In genomic region chrX:161961176-161961575, GRCm38 (mm10) we compare ENCODE assay signal across 9 mouse cellular contexts.
DNase-seq lines count a peak whose midpoint lies in the region; ATAC-seq lines count a peak whose summit lies in the region.
"Had no signal": no experiment of that assay in that cellular context is flagged by ENCODE, and none has a peak within 500 bp of the region (broad histone marks: within the 10 kb centered on the region; RNA-seq: fewer than 3 reads in every experiment).

No protein-coding gene starts in this region.

- no peak overlapping the region for H3K4me2 ChIP-seq in kidney, embryonic 14.5 days (replicated peaks; ENCODE audit: low read depth, low read length)
- no peak overlapping the region for H3K4me2 ChIP-seq in midbrain, embryonic 13.5 days (replicated peaks)
- H3K4me2 ChIP-seq: liver, embryonic 15.5 days had no signal

- H3K27ac ChIP-seq in heart, embryonic 10.5 days: no peak overlapping the region
- no peak overlapping the region for H3K27ac ChIP-seq in kidney, embryonic 14.5 days (ENCODE audit: low read depth, low read length)
- H3K27ac ChIP-seq in midbrain, embryonic 13.5 days: no peak overlapping the region
- H3K27ac ChIP-seq: liver, embryonic 15.5 days had no signal

- H3K4me3 ChIP-seq in heart, embryonic 10.5 days: no peak overlapping the region
- no peak overlapping the region for H3K4me3 ChIP-seq in kidney, embryonic 14.5 days (ENCODE audit: low read length)
- no peak overlapping the region for H3K4me3 ChIP-seq in midbrain, embryonic 13.5 days (replicated peaks)
- H3K4me3 ChIP-seq: liver, embryonic 15.5 days had no signal

- peak; percentile 67 to 69 for DNase-seq in heart, adult 18-20 months
- DNase-seq in heart, embryonic 10.5 days (ENCODE audit: low spot score): no peak
- DNase-seq in adipocyte (ENCODE audit: low spot score): peak; percentile 12
- peak; percentile 23 for DNase-seq in fat pad, adult 2 months (ENCODE audit: extremely low read depth, low read depth, low spot score)
- peak; percentile 31 for DNase-seq in skeletal muscle tissue, adult 2 months (ENCODE audit: low read depth, low spot score)
- no peak for DNase-seq in embryo, embryonic 10 days (ENCODE audit: low spot score)

- no peaks in the 10 kb centered on the region for H3K36me3 ChIP-seq in heart, embryonic 10.5 days
- H3K36me3 ChIP-seq in kidney, embryonic 14.5 days (ENCODE audit: control insufficient read depth, insufficient read depth, low read length): no peaks in the 10 kb centered on the region
- H3K36me3 ChIP-seq in midbrain, embryonic 13.5 days: no peaks in the 10 kb centered on the region
- H3K36me3 ChIP-seq: liver, embryonic 15.5 days had no signal

- WGBS in heart, embryonic 10.5 days: 43% methylated on average over 4 of the region's 4 CpGs
- whole genome bisulfite sequencing in kidney, embryonic 14.5 days: 52% methylated on average over 4 of the region's 4 CpGs
- WGBS in midbrain, embryonic 13.5 days: 57% methylated on average over 4 of the region's 4 CpGs

- H3K27me3 ChIP-seq in heart, embryonic 10.5 days (ENCODE audit: insufficient read depth, poor library complexity, severe bottlenecking): peaks cover 25% of the 10 kb centered on the region; the same call in 1 of the 2 replicates
- no peaks in the 10 kb centered on the region; the same call in 1 of the 2 replicates for H3K27me3 ChIP-seq in kidney, embryonic 14.5 days (ENCODE audit: control insufficient read depth, insufficient read depth, low read length)
- H3K27me3 ChIP-seq in midbrain, embryonic 13.5 days: peaks cover 42% of the 10 kb centered on the region

- H3K4me1 ChIP-seq in heart, embryonic 10.5 days: no peaks in the 10 kb centered on the region
- peaks cover 2% of the 10 kb centered on the region; the same call in 1 of the 2 replicates for H3K4me1 ChIP-seq in kidney, embryonic 14.5 days (ENCODE audit: control insufficient read depth, insufficient read depth, low read length)
- H3K4me1 ChIP-seq in midbrain, embryonic 13.5 days (replicated peaks): no peaks in the 10 kb centered on the region
- H3K4me1 ChIP-seq: liver, embryonic 15.5 days had no signal

- H3K9ac ChIP-seq in kidney, embryonic 14.5 days (ENCODE audit: low read depth, low read length): no peak overlapping the region
- H3K9ac ChIP-seq in midbrain, embryonic 13.5 days (replicated peaks): no peak overlapping the region
- H3K9ac ChIP-seq: liver, embryonic 15.5 days had no signal

- ATAC-seq in kidney, embryonic 14.5 days (ENCODE audit: low FRiP score, low TSS enrichment): 0 out of 2 replicates have a peak, but pooled peaks have one; percentile 20
- no peak for ATAC-seq in midbrain, embryonic 13.5 days

- H3K9me3 ChIP-seq in heart, embryonic 10.5 days: no peaks in the 10 kb centered on the region
- H3K9me3 ChIP-seq in kidney, embryonic 14.5 days (ENCODE audit: control insufficient read depth, low read length): no peaks in the 10 kb centered on the region
- H3K9me3 ChIP-seq in midbrain, embryonic 13.5 days: no peaks in the 10 kb centered on the region
- H3K9me3 ChIP-seq: liver, embryonic 15.5 days had no signal

Comparison
In these comparisons a context has a peak if more than half of its experiments do, and no peak if none do; other contexts are left out.
1. DNase-seq: peak in heart, adult 18-20 months (2 of 2), adipocyte (single experiment), fat pad, adult 2 months (single experiment) and skeletal muscle tissue, adult 2 months (single experiment); none in heart, embryonic 10.5 days (single experiment) and embryo, embryonic 10 days (single experiment).